Mouse (Mus musculus) megakaryocyte, embryonic 14.5 days (primary cell): ENCODE results near the gene AB124611.

ENCODE experiments used
- FLI1 ChIP-seq: IDR thresholded peaks from 2 replicates; pipeline ENCODE4 v1.6.1; 2012; ENCODE audit warnings: low read length, inconsistent platforms, mixed read lengths
- GATA1 ChIP-seq: IDR thresholded peaks from 3 replicates; pipeline ENCODE4 v1.6.1; 2012; ENCODE audit warnings: mixed read lengths, low read length, inconsistent platforms, borderline replicate concordance

- TF ChIP-seq FLI1: no peak
- no peak for TF ChIP-seq GATA1
These were observed 63.6 kb downstream of the AB124611 start for GRCm38 (mm10) chr9:21589538-21589937.
